Mouse (Mus musculus): Measurements from ENCODE around the gene Ttc27.

- TF ChIP-seq CTCF (IDR thresholded peaks at IDR 0.05; ENCODE audit: borderline replicate concordance, insufficient read depth, low read depth, low read length), result no peak
- TF ChIP-seq POLR2A (IDR thresholded peaks at IDR 0.05; ENCODE audit: borderline replicate concordance, insufficient read depth, low read length), result no peak
Observed at GRCm38 (mm10) chr17:74804321-74804930, 86.9 kb downstream of the Ttc27 start.
